Mouse (Mus musculus): Measurements from ENCODE around the gene H2al2c.
"Not testable (repeated sequence)": the region's sequence is repeated elsewhere in the genome, so short reads cannot be mapped to it uniquely, and the experiment has no call there.

DNA sequence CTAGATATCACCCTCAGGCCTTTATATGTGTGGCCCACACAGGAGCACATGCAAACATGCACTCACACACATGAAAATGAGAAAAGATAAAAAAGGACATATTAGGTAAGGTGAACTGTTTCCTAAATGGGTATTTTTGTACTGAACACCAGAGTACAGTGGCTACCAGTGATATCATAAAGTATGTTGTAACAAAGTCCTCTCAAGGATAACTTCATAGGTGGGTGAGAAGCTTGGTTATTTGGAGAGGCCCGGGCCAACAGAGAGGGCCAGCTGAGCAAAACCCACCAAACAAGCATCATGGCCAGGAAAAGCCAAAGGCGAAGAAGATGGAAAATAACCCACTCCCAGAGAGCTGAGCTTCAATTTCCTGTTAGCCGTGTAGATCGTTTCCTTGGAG is at the start of gene H2al2c:
- not testable (repeated sequence) for TF ChIP-seq CTCF (IDR thresholded peaks at IDR 0.05; ENCODE audit: low read depth, low read length); POLR2A (IDR thresholded peaks at IDR 0.05; ENCODE audit: extremely low read depth, insufficient read depth, low read length)

Data from liver, adult 2 months (tissue).